Mouse (Mus musculus) heart, embryonic 15.5 days (tissue): ENCODE results near the gene Ppdpf. TPM values are rescaled to one million over a fixed set of nuclear protein-coding genes. Genes with fewer than 3 reads are reported as not detected.

Experiments used
- ATAC-seq: fragments of 200-750 bp; cut with Nextera tagmentation; replicated peaks from 2 replicates; pipeline ENCODE4 v1.8.0; 2017; ENCODE audit warnings: low read depth, moderate TSS enrichment; ENCODE audit not compliant: insufficient number of reproducible peaks, insufficient read depth, low FRiP score
- H3K27ac ChIP-seq: fragments of 300-500 bp; sonication (generic); 2 replicates; pipeline ENCODE4 v1.5.1; 2015; ENCODE audit warnings: mild to moderate bottlenecking, inconsistent platforms
- H3K27me3 ChIP-seq: fragments of 300-500 bp; sonication (generic); 2 replicates; pipeline ENCODE4 v1.6.1; 2015; ENCODE audit warnings: inconsistent platforms
- H3K36me3 ChIP-seq: fragments of 300-500 bp; sonication (generic); 2 replicates; pipeline ENCODE4 v1.6.1; 2015; ENCODE audit warnings: mild to moderate bottlenecking, inconsistent platforms
- H3K4me1 ChIP-seq: fragments of 300-500 bp; sonication (generic); replicated peaks from 2 replicates; pipeline ENCODE4 v1.6.1; 2015; ENCODE audit warnings: inconsistent platforms
- H3K4me2 ChIP-seq: fragments of 300-500 bp; sonication (generic); 2 replicates; pipeline ENCODE4 v1.6.1; 2015; ENCODE audit warnings: inconsistent platforms, mild to moderate bottlenecking, moderate library complexity
- H3K4me3 ChIP-seq: fragments of 300-500 bp; sonication (generic); 2 replicates; pipeline ENCODE4 v1.5.1; 2015; ENCODE audit warnings: mild to moderate bottlenecking, inconsistent platforms
- H3K9ac ChIP-seq: fragments of 300-500 bp; sonication (generic); 2 replicates; pipeline ENCODE4 v1.6.1; 2015; ENCODE audit warnings: mild to moderate bottlenecking, inconsistent platforms
- H3K9me3 ChIP-seq: fragments of 300-500 bp; sonication (generic); replicated peaks from 2 replicates; pipeline ENCODE4 v1.6.1; 2016; ENCODE audit warnings: inconsistent platforms
- WGBS: fragments of 180-500 bp; shearing (Covaris S2); methylation state at CpG from one replicate; pipeline ENCODE4 v1.1.7; 2015; ENCODE audit warnings: mixed read lengths; 5-methylcytosine and 5-hydroxymethylcytosine counted together
- polyA plus RNA-seq: library from polyadenylated mRNA; unstranded; fragments of >200 nt; fragmentation: Nextera tagmentation; extraction: Ambion mirVana; gene quantifications from 2 replicates; pipeline ENCODE4 v1.2.1, GENCODE M21; 2015

The Ppdpf gene
- polyA plus RNA-seq, 1 experiment from 2014 or later: 146 TPM

GRCm38 (mm10) chr2:181153131-181153530, 33.9 kb upstream of the Ppdpf start:
- H3K9me3 ChIP-seq: no peaks in the 10 kb centered on the region
- no peak overlapping the region for H3K4me3 ChIP-seq
- WGBS: 83% methylated on average over 1 of the region's 1 CpGs
- H3K27ac ChIP-seq: no peak overlapping the region
- no peak overlapping the region for H3K4me2 ChIP-seq
- no peak for ATAC-seq
- peaks cover 28% of the 10 kb centered on the region; the same call in 1 of the 2 replicates for H3K36me3 ChIP-seq
- no peak overlapping the region for H3K9ac ChIP-seq
- peaks cover 49% of the 10 kb centered on the region for H3K4me1 ChIP-seq
- H3K27me3 ChIP-seq: peaks cover 50% of the 10 kb centered on the region

GRCm38 (mm10) chr2:181153837-181154236, 33.2 kb upstream of the Ppdpf start:
- ATAC-seq: no peak
- WGBS: 15% methylated on average over 1 of the region's 1 CpGs
- H3K4me2 ChIP-seq: peak overlapping the region; percentile 62; the same call in 1 of the 2 replicates
- H3K27ac ChIP-seq: no peak overlapping the region
- no peak overlapping the region for H3K9ac ChIP-seq
- peaks cover 28% of the 10 kb centered on the region; the same call in 1 of the 2 replicates for H3K36me3 ChIP-seq
- no peak overlapping the region for H3K4me3 ChIP-seq
- no peaks in the 10 kb centered on the region for H3K9me3 ChIP-seq
- peaks cover 49% of the 10 kb centered on the region for H3K4me1 ChIP-seq
- peaks cover 45% of the 10 kb centered on the region for H3K27me3 ChIP-seq

- Histone ChIP-seq H3K27ac (peak overlapping the region; percentile 85), H3K9ac (no peak overlapping the region), H3K4me1 (peaks cover 52% of the 10 kb centered on the region), H3K4me2 (peak overlapping the region; percentile 62), H3K9me3 (no peaks in the 10 kb centered on the region), H3K4me3 (peak overlapping the region; percentile 61), H3K36me3 (peaks cover 28% of the 10 kb centered on the region; the same call in 1 of the 2 replicates), H3K27me3 (peaks cover 40% of the 10 kb centered on the region)
- WGBS: 65% methylated on average over 3 of the region's 3 CpGs
- no peak for ATAC-seq
Observed at GRCm38 (mm10) chr2:181154361-181154760, 32.7 kb upstream of the Ppdpf start.

GRCm38 (mm10) chr2:181154831-181155415, 32.1 kb upstream of the Ppdpf start:
- H3K27me3 ChIP-seq: peaks cover 34% of the 10 kb centered on the region
- H3K36me3 ChIP-seq: peaks cover 24% of the 10 kb centered on the region; the same call in 1 of the 2 replicates
- H3K27ac ChIP-seq: peak overlapping the region; percentile 85
- peak overlapping the region; percentile 70 for H3K9ac ChIP-seq
- H3K4me3 ChIP-seq: peak overlapping the region; percentile 61
- H3K9me3 ChIP-seq: no peaks in the 10 kb centered on the region
- peaks cover 56% of the 10 kb centered on the region for H3K4me1 ChIP-seq
- 58% methylated on average over 8 of the region's 8 CpGs for WGBS
- ATAC-seq: peak; percentile 41
- peak overlapping the region; percentile 62 for H3K4me2 ChIP-seq

GRCm38 (mm10) chr2:181155801-181156200, 31.2 kb upstream of the Ppdpf start:
- Histone ChIP-seq H3K9me3 (no peaks in the 10 kb centered on the region), H3K4me2 (peak overlapping the region; percentile 62), H3K36me3 (peaks cover 16% of the 10 kb centered on the region; the same call in 1 of the 2 replicates), H3K27me3 (peaks cover 34% of the 10 kb centered on the region), H3K4me3 (peak overlapping the region; percentile 61), H3K27ac (peak overlapping the region; percentile 85), H3K4me1 (peaks cover 59% of the 10 kb centered on the region), H3K9ac (peak overlapping the region; percentile 70)
- no peak for ATAC-seq
- WGBS: 48% methylated on average over 4 of the region's 4 CpGs

- peak within 1 kb of the TSS; percentile 62 for H3K4me2 ChIP-seq
- H3K4me1 ChIP-seq: peaks cover 59% of the 10 kb centered on the region
- peak within 1 kb of the TSS; percentile 61 for H3K4me3 ChIP-seq
- ATAC-seq: 0 out of 2 replicates have a peak, but pooled peaks have one; percentile 31
- peak within 1 kb of the TSS; percentile 85 for H3K27ac ChIP-seq
- H3K27me3 ChIP-seq: peaks cover 34% of the 10 kb centered on the region
- peak within 1 kb of the TSS; percentile 70 for H3K9ac ChIP-seq
- WGBS: 2% methylated on average over 55 of the region's 55 CpGs
- H3K9me3 ChIP-seq: no peaks in the 10 kb centered on the region
- peaks cover 12% of the 10 kb centered on the region; the same call in 1 of the 2 replicates for H3K36me3 ChIP-seq
Observed at GRCm38 (mm10) chr2:181156248-181157121, 30.6 kb upstream of the Ppdpf start, which contains the start of gene Eef1a2. Gene Eef1a2 (minus strand): TSS chr2:181157014.

- Histone ChIP-seq H3K4me2 (peak overlapping the region; percentile 62), H3K9me3 (no peaks in the 10 kb centered on the region), H3K36me3 (peaks cover 12% of the 10 kb centered on the region; the same call in 1 of the 2 replicates), H3K4me3 (peak overlapping the region; percentile 61), H3K27ac (peak overlapping the region; percentile 85), H3K9ac (peak overlapping the region; percentile 70), H3K4me1 (peaks cover 59% of the 10 kb centered on the region), H3K27me3 (peaks cover 31% of the 10 kb centered on the region)
- 72% methylated on average over 4 of the region's 4 CpGs for WGBS
- no peak for ATAC-seq
Observed at GRCm38 (mm10) chr2:181157180-181157579, 29.9 kb upstream of the Ppdpf start.

- Histone ChIP-seq H3K4me3 (no peak overlapping the region), H3K27me3 (peaks cover 26% of the 10 kb centered on the region), H3K4me1 (peaks cover 59% of the 10 kb centered on the region), H3K36me3 (peaks cover 7% of the 10 kb centered on the region; the same call in 1 of the 2 replicates), H3K9ac (no peak overlapping the region), H3K9me3 (no peaks in the 10 kb centered on the region), H3K27ac (peak overlapping the region; percentile 85), H3K4me2 (no peak overlapping the region)
- ATAC-seq: no peak
- WGBS: 58% methylated on average over 6 of the region's 6 CpGs
Observed at GRCm38 (mm10) chr2:181157716-181158302, 29.2 kb upstream of the Ppdpf start.

- H3K27me3 ChIP-seq: peaks cover 25% of the 10 kb centered on the region
- H3K27ac ChIP-seq: peak overlapping the region; percentile 85
- ATAC-seq: no peak
- H3K4me2 ChIP-seq: peak overlapping the region; percentile 50
- H3K9ac ChIP-seq: no peak overlapping the region
- peaks cover 54% of the 10 kb centered on the region for H3K4me1 ChIP-seq
- peaks cover under 1% of the 10 kb centered on the region; the same call in 1 of the 2 replicates for H3K36me3 ChIP-seq
- 86% methylated on average over 2 of the region's 2 CpGs for WGBS
- no peak overlapping the region for H3K4me3 ChIP-seq
- no peaks in the 10 kb centered on the region for H3K9me3 ChIP-seq
Observed at GRCm38 (mm10) chr2:181158471-181158870, 28.6 kb upstream of the Ppdpf start.

GRCm38 (mm10) chr2:181159091-181159514, 27.9 kb upstream of the Ppdpf start:
- WGBS: 33% methylated on average over 7 of the region's 7 CpGs
- Histone ChIP-seq H3K36me3 (no peaks in the 10 kb centered on the region), H3K27me3 (peaks cover 25% of the 10 kb centered on the region), H3K4me2 (peak overlapping the region; percentile 50), H3K27ac (peak overlapping the region; percentile 85), H3K4me3 (0 out of 2 replicates have a peak overlapping the region, but pooled peaks have one; percentile 7), H3K4me1 (peaks cover 49% of the 10 kb centered on the region), H3K9ac (peak overlapping the region; percentile 37; the same call in 1 of the 2 replicates), H3K9me3 (no peaks in the 10 kb centered on the region)
- ATAC-seq: peak; percentile 59; the same call in 1 of the 2 replicates

- no peaks in the 10 kb centered on the region for H3K36me3 ChIP-seq
- H3K27me3 ChIP-seq: peaks cover 24% of the 10 kb centered on the region
- H3K4me2 ChIP-seq: peak overlapping the region; percentile 50
- peak overlapping the region; percentile 85 for H3K27ac ChIP-seq
- H3K4me3 ChIP-seq: no peak overlapping the region
- ATAC-seq: peak; percentile 68
- no peaks in the 10 kb centered on the region for H3K9me3 ChIP-seq
- WGBS: 2% methylated on average over 2 of the region's 2 CpGs
- H3K4me1 ChIP-seq: peaks cover 42% of the 10 kb centered on the region
- 0 out of 2 replicates have a peak overlapping the region, but pooled peaks have one; percentile 22 for H3K9ac ChIP-seq
Observed at GRCm38 (mm10) chr2:181159771-181160170, 27.3 kb upstream of the Ppdpf start.
